Mouse (Mus musculus) erythroblast, embryonic 14.5 days (primary cell): ENCODE results near the gene Catsperg1. TPM values are rescaled to one million over a fixed set of nuclear protein-coding genes. Genes with fewer than 3 reads are reported as not detected.
"Not testable (repeated sequence)": the region's sequence is repeated elsewhere in the genome, so short reads cannot be mapped to it uniquely, and the experiment has no call there.

Source experiments
- H3K27me3 ChIP-seq: 2 replicates; pipeline ENCODE4 v1.6.1; 2012; ENCODE audit warnings: inconsistent platforms; ENCODE audit not compliant: control insufficient read depth
- H3K36me3 ChIP-seq: 2 replicates; pipeline ENCODE4 v1.6.1; 2012; ENCODE audit warnings: mild to moderate bottlenecking, inconsistent platforms; ENCODE audit not compliant: control insufficient read depth
- H3K4me1 ChIP-seq: 2 replicates; pipeline ENCODE4 v1.6.1; 2012; ENCODE audit warnings: inconsistent platforms; ENCODE audit not compliant: control insufficient read depth
- H3K4me3 ChIP-seq: replicated peaks from 2 replicates; pipeline ENCODE3; 2012; ENCODE audit warnings: moderate library complexity, mild to moderate bottlenecking, inconsistent platforms
- H3K9me3 ChIP-seq: 2 replicates; pipeline ENCODE4 v1.6.1; 2012; ENCODE audit warnings: low read length, inconsistent platforms, mixed read lengths; ENCODE audit not compliant: control insufficient read depth
- GATA1 ChIP-seq: IDR thresholded peaks from 2 replicates; pipeline ENCODE4 v1.6.1; 2012; ENCODE audit warnings: low read length, inconsistent platforms, mixed read lengths
- TAL1 ChIP-seq: IDR thresholded peaks from 3 replicates; pipeline ENCODE4 v1.6.1; 2012; ENCODE audit warnings: low read length, inconsistent platforms, mixed read lengths
- polyA plus RNA-seq: library from polyadenylated mRNA; stranded (reverse); fragments of >175 nt; gene quantifications from 2 replicates; pipeline ENCODE4 v1.2.3, GENCODE M21; 2012

Gene Catsperg1
- polyA plus RNA-seq, 1 experiment: not detected

- H3K9me3 ChIP-seq: peaks cover 6% of the 10 kb centered on the region
- H3K4me3 ChIP-seq: no peak overlapping the region
- H3K4me1 ChIP-seq: peaks cover 16% of the 10 kb centered on the region
- TF ChIP-seq TAL1 (no peak), GATA1 (no peak)
- peaks cover 3% of the 10 kb centered on the region; the same call in 1 of the 2 replicates for H3K36me3 ChIP-seq
- H3K27me3 ChIP-seq: no peaks in the 10 kb centered on the region; the same call in none of the 2 replicates
These were observed 62.3 kb downstream of the Catsperg1 start for GRCm38 (mm10) chr7:29151486-29151885.

GRCm38 (mm10) chr7:29148771-29149170 lies 65.1 kb downstream of the Catsperg1 start:
- Histone ChIP-seq H3K27me3 (no peaks in the 10 kb centered on the region; the same call in none of the 2 replicates), H3K4me3 (no peak overlapping the region), H3K4me1 (no peaks in the 10 kb centered on the region; the same call in 1 of the 2 replicates), H3K36me3 (no peaks in the 10 kb centered on the region), H3K9me3 (no peaks in the 10 kb centered on the region; the same call in 1 of the 2 replicates)
- TF ChIP-seq TAL1 (no peak), GATA1 (no peak)

- TF ChIP-seq GATA1 (no peak), TAL1 (no peak)
- no peaks in the 10 kb centered on the region for H3K4me1 ChIP-seq
These were observed 67.0 kb downstream of the Catsperg1 start for GRCm38 (mm10) chr7:29146625-29147367.

GRCm38 (mm10) chr7:29144006-29144405 lies 69.8 kb downstream of the Catsperg1 start:
- H3K4me3 ChIP-seq: no peak overlapping the region
- H3K4me1 ChIP-seq: no peaks in the 10 kb centered on the region
- no peaks in the 10 kb centered on the region for H3K9me3 ChIP-seq
- H3K27me3 ChIP-seq: no peaks in the 10 kb centered on the region; the same call in 1 of the 2 replicates
- TF ChIP-seq TAL1 (no peak), GATA1 (no peak)
- H3K36me3 ChIP-seq: no peaks in the 10 kb centered on the region

More at GRCm38 (mm10) chr7:29146625-29147367, 67.0 kb downstream of the Catsperg1 start:
- no peaks in the 10 kb centered on the region; the same call in none of the 2 replicates for H3K27me3 ChIP-seq
- H3K36me3 ChIP-seq: no peaks in the 10 kb centered on the region
- no peak overlapping the region for H3K4me3 ChIP-seq
- no peaks in the 10 kb centered on the region for H3K9me3 ChIP-seq

GRCm38 (mm10) chr7:29141416-29141815 lies 72.4 kb downstream of the Catsperg1 start:
- Histone ChIP-seq H3K36me3 (no peaks in the 10 kb centered on the region), H3K27me3 (peaks cover 5% of the 10 kb centered on the region), H3K4me1 (no peaks in the 10 kb centered on the region), H3K9me3 (no peaks in the 10 kb centered on the region), H3K4me3 (no peak overlapping the region)
- no peak for TF ChIP-seq TAL1
- no peak for TF ChIP-seq GATA1

GRCm38 (mm10) chr7:29139237-29139636 lies 74.6 kb downstream of the Catsperg1 start:
- H3K36me3 ChIP-seq, H3K9me3 ChIP-seq, H3K4me3 ChIP-seq, H3K4me1 ChIP-seq: not testable (repeated sequence)
- peaks cover 16% of the 10 kb centered on the region for H3K27me3 ChIP-seq

- Histone ChIP-seq H3K4me3 (no peak overlapping the region), H3K4me1 (no peaks in the 10 kb centered on the region), H3K27me3 (peaks cover 16% of the 10 kb centered on the region), H3K9me3 (no peaks in the 10 kb centered on the region), H3K36me3 (no peaks in the 10 kb centered on the region)
- TF ChIP-seq TAL1 (no peak), GATA1 (no peak)
These were observed 76.4 kb downstream of the Catsperg1 start for GRCm38 (mm10) chr7:29137429-29137828.

- Histone ChIP-seq H3K27me3 (peaks cover 16% of the 10 kb centered on the region), H3K4me3 (no peak within 1 kb of the TSS), H3K36me3 (no peaks in the 10 kb centered on the region), H3K4me1 (no peaks in the 10 kb centered on the region), H3K9me3 (no peaks in the 10 kb centered on the region)
- no peak for TF ChIP-seq TAL1
These were observed 79.0 kb downstream of the Catsperg1 start, which contains the start of gene Rasgrp4 for GRCm38 (mm10) chr7:29134693-29135386. Gene Rasgrp4, plus strand, starts transcription at chr7:29134851.

GRCm38 (mm10) chr7:29134230-29134629 lies 79.6 kb downstream of the Catsperg1 start:
- no peak for TF ChIP-seq TAL1
- TF ChIP-seq GATA1: no peak
- H3K36me3 ChIP-seq: no peaks in the 10 kb centered on the region
- no peaks in the 10 kb centered on the region for H3K9me3 ChIP-seq
- H3K4me3 ChIP-seq: no peak overlapping the region
- H3K27me3 ChIP-seq: peaks cover 16% of the 10 kb centered on the region
- no peaks in the 10 kb centered on the region for H3K4me1 ChIP-seq

Other genes starting within 250 kb of the Catsperg1 start
- gene Eif3k, start 232.2 kb downstream of the Catsperg1 start, polyA plus RNA-seq: 17.8 and 48.0 TPM in 2 replicates
- 8.4 and 11.7 TPM in 2 replicates for gene Map4k1, start 232.0 kb downstream of the Catsperg1 start, polyA plus RNA-seq
- under 0.01 TPM in 1 of 2 replicates, not detected in the other for gene Ryr1, start 88.9 kb downstream of the Catsperg1 start, polyA plus RNA-seq
- 0.03 TPM in 1 of 2 replicates, not detected in the other for gene Rasgrp4, start 79.2 kb downstream of the Catsperg1 start, polyA plus RNA-seq
- 1.1 TPM in 2 replicates for gene Fam98c, start 57.8 kb downstream of the Catsperg1 start, polyA plus RNA-seq
- gene Ggn, start 43.8 kb downstream of the Catsperg1 start, polyA plus RNA-seq: 0.07 TPM in 1 of 2 replicates, not detected in the other
- 0.03 and 0.04 TPM in 2 replicates for gene Spred3, start 43.6 kb downstream of the Catsperg1 start, polyA plus RNA-seq
- 11.2 and 15.7 TPM in 2 replicates for gene Psmd8, start 33.3 kb downstream of the Catsperg1 start, polyA plus RNA-seq
- gene Kcnk6, start 18.5 kb upstream of the Catsperg1 start, polyA plus RNA-seq: 0.08 TPM in 1 of 2 replicates, not detected in the other
- gene Yif1b, start 24.3 kb upstream of the Catsperg1 start, polyA plus RNA-seq: 6.4 and 6.9 TPM in 2 replicates
- gene 2200002D01Rik, start 34.4 kb upstream of the Catsperg1 start, polyA plus RNA-seq: 0.19 TPM in 1 of 2 replicates, not detected in the other
- gene Spint2, start 67.9 kb upstream of the Catsperg1 start, polyA plus RNA-seq: 0.50 and 0.57 TPM in 2 replicates
- 0.07 TPM in 1 of 2 replicates, not detected in the other for gene Ppp1r14a, start 75.3 kb upstream of the Catsperg1 start, polyA plus RNA-seq
- gene Dpf1, start 89.9 kb upstream of the Catsperg1 start, polyA plus RNA-seq: 0.06 and 0.13 TPM in 2 replicates